Mouse (Mus musculus) adrenal gland, adult 2 months (tissue): ENCODE results near the gene Uba5. TPM values are rescaled to one million over a fixed set of nuclear protein-coding genes. Genes with fewer than 3 reads are reported as not detected.

ENCODE experiments used
- DNase-seq: peaks from one replicate; pipeline ENCODE4 v3.0.0; 2021
- polyA plus RNA-seq: library from polyadenylated mRNA; depleted of rRNA; stranded (reverse); fragments of >200 nt; gene quantifications from 2 replicates; pipeline ENCODE4 v1.2.3, GENCODE M21; 2012
- total RNA-seq, 2 experiments: library from RNA; stranded (reverse); gene quantifications; 2 replicates each; pipeline ENCODE4 v1.2.3; 2021

Gene Uba5
- total and polyA plus RNA-seq, 3 experiments: 15.0 to 46.4 (median 40.6) TPM

DNA sequence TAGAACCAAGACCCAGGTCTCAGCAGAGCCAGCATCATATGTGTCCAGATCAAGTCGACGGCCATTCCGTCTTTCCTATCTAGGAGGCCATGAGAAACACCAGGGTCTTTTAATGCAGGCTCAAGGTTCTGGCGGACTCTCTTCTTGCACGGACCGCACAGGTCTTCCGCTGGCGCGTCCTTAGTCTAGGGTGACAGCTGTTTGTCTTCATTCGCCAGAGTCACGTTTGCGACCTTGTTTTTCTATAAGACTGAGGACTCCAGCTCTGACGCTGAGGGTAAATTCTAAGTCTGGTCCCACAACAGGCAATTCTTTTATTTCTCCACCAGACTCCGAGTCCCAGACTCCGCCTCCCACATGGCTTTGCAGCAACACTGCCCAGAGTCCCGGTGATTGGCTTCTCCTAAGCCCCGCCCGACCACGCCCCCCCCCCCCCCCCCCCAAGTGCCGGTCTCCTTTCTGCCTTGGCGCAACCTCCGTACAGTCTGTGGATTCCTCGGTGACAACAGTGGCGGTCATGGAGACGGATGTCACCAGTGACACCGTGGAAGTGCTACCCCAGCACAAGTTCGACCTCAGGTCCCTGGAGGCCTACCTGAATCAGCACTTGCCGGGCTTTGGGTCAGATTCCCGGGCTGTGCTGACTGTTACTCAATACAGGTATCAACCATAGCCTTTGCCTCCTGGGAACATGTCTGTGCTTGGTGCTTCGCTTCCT, 469 bp upstream of the Uba5 start, which contains the start of gene Acad11:
TSS of gene Acad11 (plus strand) at position 134 of the 718 bp plus-strand sequence.
- peak; percentile 87 for DNase-seq

DNA sequence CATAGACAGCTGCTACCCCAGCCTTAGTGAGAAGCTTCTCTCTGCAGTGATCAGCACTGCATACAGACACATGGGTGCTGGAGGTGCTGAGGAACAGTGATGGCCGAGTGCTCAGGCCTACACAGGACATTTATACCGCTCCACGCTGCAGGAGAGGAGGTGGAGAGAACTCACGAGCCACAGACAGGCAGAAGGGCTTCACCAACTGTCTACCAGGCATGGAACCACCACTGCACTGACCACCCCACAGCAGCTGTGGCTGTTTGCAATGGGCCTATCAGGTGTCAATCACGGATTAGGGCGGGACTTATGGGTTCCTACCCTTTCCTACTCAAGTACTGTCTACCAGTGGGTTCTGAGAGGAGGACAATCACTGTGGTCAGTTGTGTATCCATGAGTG, 11.9 kb downstream of the Uba5 start:
- no peak for DNase-seq

DNA sequence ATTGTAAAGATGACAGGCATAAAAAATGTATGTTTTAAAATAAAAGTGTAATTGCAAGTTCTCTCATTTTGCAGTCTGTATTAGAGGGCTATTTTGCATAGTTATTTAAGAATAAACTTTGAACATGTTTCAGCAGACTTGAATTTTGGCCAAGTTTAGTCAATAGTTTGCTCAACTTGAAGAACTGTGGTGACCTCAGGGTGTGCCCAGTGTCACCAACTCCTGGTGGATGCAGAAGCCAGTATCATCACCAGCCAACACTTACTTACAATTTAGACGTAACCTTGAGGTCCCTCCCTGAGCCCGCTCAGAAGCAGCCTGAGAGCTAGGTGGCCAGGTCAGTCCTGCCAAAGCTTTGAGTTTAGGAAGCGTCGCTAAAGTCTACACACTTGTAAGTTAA, 19.3 kb downstream of the Uba5 start:
- no peak for DNase-seq

DNA sequence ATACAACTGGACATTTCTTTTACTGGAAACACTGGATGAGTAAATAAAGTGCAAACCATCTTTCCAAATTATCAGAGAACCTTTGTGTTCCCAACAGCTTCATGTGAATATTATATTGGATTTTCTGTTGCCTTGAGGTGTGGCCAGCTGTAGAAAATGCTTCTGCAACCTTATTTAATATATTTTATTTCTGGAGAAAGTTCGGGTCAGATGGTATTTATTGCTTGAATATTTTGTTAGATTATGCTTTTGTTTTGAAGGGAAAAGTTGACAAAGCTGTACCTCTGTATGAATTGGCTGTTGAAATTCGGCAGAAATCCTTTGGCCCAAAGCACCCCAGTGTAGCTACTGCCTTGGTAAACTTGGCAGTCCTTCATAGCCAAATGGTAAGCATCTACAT, 22.6 kb downstream of the Uba5 start, which contains the start of gene Gm28305:
TSS of gene Gm28305 (plus strand) at position 301 of the 400 bp plus-strand sequence.
- DNase-seq: no peak

DNA sequence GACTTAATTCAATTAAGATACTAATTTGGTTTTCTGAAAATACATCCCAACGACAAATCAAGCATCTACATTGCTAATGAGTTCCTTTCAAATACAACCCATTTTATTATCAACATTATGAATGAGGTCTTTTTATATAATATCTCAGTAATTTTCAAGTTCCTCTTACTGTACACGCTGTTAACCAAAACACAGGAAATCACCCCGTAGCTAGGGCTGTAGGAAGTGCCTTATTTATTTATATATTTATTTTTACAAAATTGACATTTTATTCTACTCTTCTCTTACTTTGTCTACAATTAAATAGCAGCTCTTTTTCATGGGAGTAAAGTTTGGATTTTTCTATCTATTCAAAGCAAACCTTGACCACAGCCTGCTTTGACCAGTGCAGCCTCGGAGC, 23.2 kb downstream of the Uba5 start:
- no peak for DNase-seq

DNA sequence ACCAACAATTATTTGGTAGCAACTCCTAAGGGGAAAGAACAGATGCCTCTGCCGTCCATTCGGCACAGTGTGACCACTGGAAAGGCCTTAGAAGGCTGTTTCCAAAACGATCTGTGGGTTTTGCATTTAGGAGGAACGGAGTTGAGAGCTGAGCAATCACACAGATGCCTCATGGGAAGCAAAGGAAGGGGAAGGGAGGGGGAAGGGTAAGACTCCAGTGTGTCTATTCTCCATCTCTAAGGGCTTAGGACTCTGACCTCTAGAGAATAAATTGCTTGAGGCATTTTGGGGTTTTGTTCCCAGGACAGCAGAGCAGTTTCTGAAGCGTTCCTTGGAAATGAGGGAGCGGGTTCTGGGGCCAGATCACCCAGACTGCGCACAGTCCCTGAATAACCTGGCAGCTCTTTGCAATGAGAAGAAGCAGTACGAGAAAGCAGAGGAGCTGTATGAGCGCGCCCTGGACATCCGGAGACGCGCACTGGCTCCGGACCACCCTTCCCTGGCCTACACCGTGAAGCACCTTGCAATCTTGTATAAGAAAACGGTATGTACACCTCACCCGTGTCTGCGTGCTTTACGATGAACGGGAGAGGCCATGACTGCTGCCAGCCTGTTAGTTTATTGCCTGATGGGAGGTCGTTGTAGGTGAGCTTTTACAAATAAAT, 23.8 kb downstream of the Uba5 start:
- no peak for DNase-seq

DNA sequence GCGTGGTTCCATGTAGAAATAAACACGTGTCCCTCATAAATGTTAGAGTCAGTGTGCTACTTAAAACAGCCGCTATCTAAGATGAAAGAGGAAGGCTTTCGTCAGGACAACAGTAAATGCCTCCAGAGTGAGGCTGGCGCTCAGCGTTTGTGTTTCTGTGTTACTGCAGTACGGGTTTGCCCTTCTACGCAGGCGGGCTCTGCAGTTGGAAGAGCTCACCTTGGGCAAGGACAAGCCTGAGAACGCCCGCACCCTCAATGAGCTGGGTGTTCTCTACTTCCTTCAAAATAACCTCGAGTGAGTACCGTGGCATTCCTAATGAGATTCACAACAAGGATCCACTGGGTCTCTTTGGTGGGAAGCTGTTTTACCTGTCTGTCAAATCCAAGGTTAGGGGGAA, 24.7 kb downstream of the Uba5 start:
- no peak for DNase-seq

DNA sequence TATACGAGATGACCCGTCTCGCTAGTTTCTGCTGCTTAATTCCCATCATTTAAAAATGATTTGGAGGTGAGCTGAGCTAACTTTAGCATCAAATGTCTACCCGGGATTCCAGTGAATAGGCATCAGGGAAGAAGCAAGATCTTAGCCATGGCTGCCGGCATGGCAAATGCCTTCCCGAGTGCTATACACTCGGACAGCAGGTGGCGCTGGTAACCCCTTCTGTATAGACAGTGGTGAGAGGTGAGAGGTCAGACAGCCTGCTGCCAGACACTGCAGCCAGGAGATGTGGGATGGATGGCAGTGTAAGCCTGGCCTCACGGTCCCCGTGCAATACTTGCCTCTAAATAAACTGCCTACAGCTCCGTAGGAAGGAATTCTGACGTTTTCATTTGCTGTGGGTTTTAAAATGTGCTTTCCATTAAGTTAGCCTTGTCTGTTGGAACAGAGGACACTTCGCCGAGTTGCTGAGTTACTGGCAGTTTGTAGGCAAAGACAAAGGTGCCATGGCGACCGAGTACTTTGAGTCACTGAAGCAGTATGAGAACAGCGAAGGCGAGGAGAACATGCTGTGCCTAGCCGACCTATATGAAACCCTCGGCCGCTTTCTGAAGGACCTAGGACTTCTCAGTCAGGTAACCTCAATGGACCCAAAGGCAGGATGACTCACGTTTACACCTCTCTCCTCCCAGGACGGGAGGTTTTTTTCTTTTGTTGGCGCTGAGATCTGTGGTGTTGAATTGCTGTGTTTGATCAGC, 27.5 kb downstream of the Uba5 start:
- peak; percentile 75 for DNase-seq

DNA sequence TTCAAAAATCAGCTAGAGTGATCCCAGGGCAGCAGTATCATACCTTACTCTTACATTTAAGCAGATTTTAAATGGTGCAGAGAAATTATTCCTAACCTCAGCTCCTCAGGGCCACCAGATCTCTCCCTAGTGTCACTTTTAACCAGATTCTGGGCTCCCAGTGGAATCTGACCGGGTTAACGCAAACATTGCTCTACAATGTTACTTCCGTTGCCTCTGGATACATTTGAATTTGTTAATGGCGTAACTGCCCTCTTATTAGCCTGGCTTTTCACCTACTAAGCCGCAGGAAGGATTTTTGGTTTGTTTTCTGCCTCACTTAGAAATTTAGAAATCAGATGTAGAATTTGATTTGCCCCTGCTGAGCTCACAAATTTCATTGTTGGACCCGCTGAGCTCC, 28.2 kb downstream of the Uba5 start:
- no peak for DNase-seq

DNA sequence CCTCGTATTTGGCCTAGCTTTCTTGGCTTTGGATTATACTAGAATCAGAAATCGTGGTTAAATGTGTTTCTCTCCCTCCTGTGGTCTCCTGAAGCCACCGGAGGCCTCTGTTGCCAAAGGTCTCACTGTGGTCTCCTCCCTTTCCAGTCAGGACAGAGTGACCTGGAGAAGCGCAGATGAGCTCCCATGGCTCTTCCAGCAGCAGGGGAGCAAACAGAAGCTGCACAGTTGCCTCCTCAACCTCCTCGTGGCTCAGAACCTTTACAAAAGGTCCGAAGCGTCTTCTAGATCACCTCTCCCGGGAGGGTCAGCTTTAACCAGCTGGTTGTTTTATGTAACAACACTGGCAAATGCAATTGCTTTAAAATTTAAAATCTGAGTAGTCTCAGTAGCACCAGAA, 28.7 kb downstream of the Uba5 start:
- DNase-seq: no peak

DNA sequence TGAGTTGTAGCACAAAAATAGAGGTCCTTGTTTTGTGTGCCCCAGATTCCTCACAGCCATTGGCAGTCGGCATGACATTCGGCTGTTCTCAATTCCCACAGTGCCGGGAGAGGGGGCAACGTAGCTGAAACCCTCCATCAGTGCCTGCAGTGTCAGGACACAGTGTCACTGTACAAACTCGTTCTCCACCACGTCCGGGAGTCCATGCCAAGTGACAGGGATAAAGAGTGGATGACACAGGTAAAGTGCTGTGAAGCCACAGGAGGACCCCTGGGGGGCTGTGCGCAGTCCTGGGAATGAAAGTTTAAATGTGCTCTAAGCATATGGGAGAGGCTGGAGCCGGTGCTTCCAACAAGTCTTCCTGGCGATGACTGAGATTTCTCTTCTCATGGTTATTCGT, 33.1 kb downstream of the Uba5 start:
- no peak for DNase-seq

DNA sequence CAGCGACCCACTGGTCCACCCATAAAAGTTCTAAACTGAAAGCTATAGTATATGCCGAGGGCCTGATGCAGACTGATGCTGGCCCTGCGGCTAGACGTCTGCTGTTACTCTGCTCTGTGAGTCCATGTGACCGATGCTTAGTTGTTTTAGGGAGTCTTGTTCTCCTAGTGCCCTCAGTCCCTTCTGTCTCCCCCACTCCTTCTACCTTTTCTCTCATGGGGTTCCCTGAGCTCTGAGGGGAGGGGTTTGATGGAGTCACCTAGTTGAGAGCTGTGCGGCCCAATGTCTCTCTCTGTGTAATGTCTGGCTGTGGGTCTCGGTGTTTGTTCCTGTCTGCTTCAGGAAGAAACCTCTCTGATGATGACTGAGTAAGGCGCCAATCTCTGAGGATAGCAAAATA, 35.7 kb downstream of the Uba5 start:
- DNase-seq: no peak

DNA sequence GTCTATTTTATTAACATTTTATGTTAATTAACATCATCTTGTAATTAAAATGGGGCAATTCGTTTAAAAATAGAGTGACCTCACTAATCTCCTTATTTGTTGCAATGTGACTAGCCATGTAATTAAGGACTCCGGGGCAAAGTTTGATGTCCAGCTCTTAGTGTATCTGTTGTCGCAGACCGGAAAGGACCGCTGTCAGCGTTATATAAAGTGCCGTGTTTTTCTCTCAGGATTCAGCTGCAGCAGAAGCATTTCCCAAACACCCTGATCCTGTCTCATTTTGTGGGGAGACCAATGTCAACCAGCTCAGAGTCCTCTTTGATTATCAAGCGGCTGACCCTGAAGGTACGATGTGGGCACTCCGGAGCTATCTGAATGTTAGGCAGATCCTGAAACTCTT, 41.9 kb downstream of the Uba5 start:
- no peak for DNase-seq

DNA sequence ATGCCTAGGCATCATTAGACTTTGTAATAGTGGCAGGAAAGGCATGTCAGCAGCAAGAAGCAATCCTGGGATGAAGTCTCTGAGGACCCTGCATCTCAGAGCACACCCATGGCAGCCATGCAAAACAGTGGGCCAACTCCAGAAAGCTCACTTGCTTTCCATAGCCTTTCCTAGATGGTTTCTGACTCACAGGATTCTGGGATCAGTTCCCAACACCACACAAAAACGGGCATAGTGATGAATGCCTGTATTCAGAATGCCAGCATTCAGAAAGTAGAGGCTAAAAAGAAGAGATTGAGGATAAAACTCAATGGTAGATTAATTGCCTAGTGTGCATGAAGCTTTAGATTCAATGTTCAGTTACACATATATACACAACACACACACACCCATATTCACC, 48.4 kb downstream of the Uba5 start:
- no peak for DNase-seq

DNA sequence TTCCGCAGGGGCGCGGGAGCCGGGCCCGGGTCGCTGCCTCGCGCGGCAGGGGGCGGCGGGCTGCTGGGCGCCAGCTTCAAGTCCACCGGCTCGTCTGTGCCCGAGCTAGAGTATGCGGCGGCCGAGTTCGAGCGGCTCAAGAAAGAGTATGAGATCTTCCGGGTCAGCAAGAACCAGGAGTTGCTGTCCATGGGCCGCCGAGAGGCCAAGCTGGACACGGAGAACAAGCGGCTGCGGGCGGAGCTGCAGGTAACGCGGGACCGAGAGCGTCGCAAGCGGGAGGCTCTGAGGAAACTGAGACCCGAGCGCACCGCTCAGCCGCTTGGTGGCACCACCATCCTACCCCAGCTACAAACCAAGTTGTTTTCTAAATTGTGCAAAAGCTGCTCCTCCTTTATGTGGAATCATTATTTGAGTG, 60.0 kb downstream of the Uba5 start:
- no peak for DNase-seq

DNA sequence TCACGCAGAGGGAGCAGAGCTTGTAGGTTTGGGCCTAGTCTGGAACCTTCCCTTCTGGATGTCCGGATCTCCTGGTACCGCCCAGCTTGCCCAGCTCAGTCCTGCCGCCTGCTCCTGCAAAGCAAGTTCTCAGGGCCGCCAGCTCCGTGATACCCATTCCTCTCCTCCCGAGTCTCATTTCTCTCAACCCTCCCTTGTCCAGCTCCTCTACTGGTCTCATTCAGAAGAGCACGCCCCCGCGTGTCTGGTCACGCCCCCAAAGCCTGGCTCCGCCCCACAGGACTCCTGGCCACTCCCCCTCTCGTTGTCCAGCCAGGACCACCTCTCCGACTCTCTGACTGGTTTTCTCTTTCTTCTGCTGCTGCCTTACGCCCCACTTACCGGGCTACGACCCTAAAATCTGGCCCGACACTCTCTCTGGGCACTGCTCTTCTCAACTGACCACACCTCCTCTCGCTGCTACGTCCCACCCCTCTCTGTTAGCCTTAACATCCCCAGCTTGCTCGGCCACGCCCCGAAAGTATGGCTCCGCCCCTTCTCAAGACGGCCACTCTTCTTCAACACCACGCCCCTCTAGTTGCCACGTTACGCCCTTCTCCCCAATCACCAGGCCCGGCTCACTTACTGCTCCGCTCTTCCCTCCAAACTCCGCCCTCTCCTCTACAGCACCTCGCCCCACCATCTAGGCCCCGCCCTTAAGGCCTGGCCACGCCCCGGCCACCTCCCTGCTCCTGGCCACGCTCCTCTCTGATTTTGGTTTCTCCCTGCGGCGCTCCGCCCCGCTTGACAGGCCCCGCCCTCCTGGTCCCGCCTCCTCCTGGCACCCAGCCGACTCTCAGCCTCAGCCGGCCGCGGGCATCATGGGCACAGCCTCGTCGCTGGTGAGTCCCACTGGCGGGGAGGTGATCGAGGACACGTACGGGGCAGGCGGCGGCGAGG, 60.7 kb downstream of the Uba5 start, which contains the start of gene Nphp3:
TSS of gene Nphp3 (plus strand) at position 624 of the 939 bp plus-strand sequence.
- peak; percentile 100 for DNase-seq

DNA sequence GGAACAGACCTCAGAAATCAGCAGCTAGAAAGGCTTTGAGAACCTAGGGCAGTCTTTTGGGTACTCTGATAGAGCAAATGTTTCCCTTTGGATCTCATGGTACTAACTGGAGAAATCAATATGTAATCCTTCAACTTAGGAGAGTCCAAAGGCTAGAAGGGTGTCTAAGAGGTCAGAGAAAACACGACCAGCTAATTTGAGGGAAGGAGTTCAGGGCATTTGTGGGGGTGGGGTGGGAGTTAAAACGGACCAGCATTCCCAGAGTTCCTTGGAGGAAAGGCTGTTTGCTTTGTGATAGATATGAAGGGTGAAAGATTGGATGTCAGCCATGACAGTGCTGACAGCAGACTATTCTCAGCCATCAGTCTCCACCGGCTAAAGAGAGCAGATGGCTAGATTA, 62.3 kb downstream of the Uba5 start:
- DNase-seq: no peak
